Mouse (Mus musculus) erythroblast, embryonic 14.5 days (primary cell): ENCODE measurements around the gene Hs1bp3.

Experiments used
- GATA1 ChIP-seq: IDR thresholded peaks from 2 replicates; pipeline ENCODE4 v1.6.1; 2012; ENCODE audit warnings: low read length, inconsistent platforms, mixed read lengths
- TAL1 ChIP-seq: IDR thresholded peaks from 3 replicates; pipeline ENCODE4 v1.6.1; 2012; ENCODE audit warnings: low read length, inconsistent platforms, mixed read lengths

GRCm38 (mm10) chr12:8327675-8328053 lies 14.4 kb downstream of the Hs1bp3 start:
- TF ChIP-seq TAL1 (no peak), GATA1 (no peak)
